In genomic region chr11:98352272-98352990, GRCm38 (mm10) we compare ENCODE assay signal across 25 mouse cellular contexts. TPM values are rescaled to one million over a fixed set of nuclear protein-coding genes. Genes with fewer than 3 reads are reported as not detected.
DNase-seq lines count a peak whose midpoint lies in the region; ATAC-seq and TF ChIP-seq lines count a peak whose summit lies in the region.
"Had no signal": no experiment of that assay in that cellular context is flagged by ENCODE, and none has a peak within 500 bp of the region (broad histone marks: within the 10 kb centered on the region; RNA-seq: fewer than 3 reads in every experiment).

No protein-coding gene starts in this region.

- DNase-seq in lung, adult 18-20 months, result peak; percentile 63 to 76
- DNase-seq in lung, postnatal 10 days, result no peak
- DNase-seq in lung, postnatal 25 days (ENCODE audit: low spot score), result peak; percentile 55
- peak; percentile 61 for DNase-seq in stomach, postnatal 0 days (ENCODE audit: low spot score)
- no peak for DNase-seq in heart, adult 9 months (ENCODE audit: low spot score in 2 of 2)
- no peak for DNase-seq in heart, postnatal 10 days
- DNase-seq: adrenal gland, postnatal 14 days; cerebellum, adult 18-20 months; cerebellum, adult 9-11 months; cerebellum, postnatal 36 days; gastrocnemius, adult 2 months; gastrocnemius, postnatal 25 days; heart, postnatal 14 days had no signal

- WGBS in intestine, postnatal 0 days, result 37% methylated on average over 18 of the region's 18 CpGs
- WGBS in stomach, postnatal 0 days, result 68% methylated on average over 18 of the region's 18 CpGs
- 63% methylated on average over 18 of the region's 18 CpGs for whole genome bisulfite sequencing in liver, embryonic 12.5 days (ENCODE audit: insufficient replicate concordance)

- peak; percentile 46 for ATAC-seq in intestine, postnatal 0 days
- no peak for ATAC-seq in stomach, postnatal 0 days (ENCODE audit: low FRiP score, low TSS enrichment)
- no peak for ATAC-seq in liver, embryonic 12.5 days
- ATAC-seq: activated CD4-positive, CD25-positive, alpha-beta regulatory T cell, adult 4 months; forebrain, embryonic 13.5 days; Patski had no signal

- no peak for TF ChIP-seq EP300 in stomach, postnatal 0 days (optimal IDR thresholded peaks at IDR 0.05)

- no peaks in the 10 kb centered on the region for H3K36me3 ChIP-seq in intestine, postnatal 0 days (ENCODE audit: control insufficient read depth, insufficient read depth)
- no peaks in the 10 kb centered on the region for H3K36me3 ChIP-seq in stomach, postnatal 0 days (ENCODE audit: control insufficient read depth, insufficient read depth, low read length)
- H3K36me3 ChIP-seq in liver, embryonic 12.5 days, result no peaks in the 10 kb centered on the region
- H3K36me3 ChIP-seq: heart, embryonic 10.5 days; hindbrain, embryonic 13.5 days had no signal

- H3K27me3 ChIP-seq in intestine, postnatal 0 days (replicated peaks; ENCODE audit: control insufficient read depth, insufficient read depth, low read length), result peaks cover 8% of the 10 kb centered on the region; the same call in 1 of the 2 replicates
- H3K27me3 ChIP-seq in stomach, postnatal 0 days (ENCODE audit: control insufficient read depth, insufficient read depth, low read length), result peaks cover 3% of the 10 kb centered on the region; the same call in 1 of the 2 replicates
- H3K27me3 ChIP-seq in liver, embryonic 12.5 days (replicated peaks), result peaks cover 80% of the 10 kb centered on the region
- H3K27me3 ChIP-seq: Patski had no signal

- H3K4me1 ChIP-seq in intestine, postnatal 0 days (replicated peaks; ENCODE audit: control insufficient read depth, insufficient read depth, low read length), result peaks cover 7% of the 10 kb centered on the region; the same call in 1 of the 2 replicates
- H3K4me1 ChIP-seq in stomach, postnatal 0 days (replicated peaks; ENCODE audit: control insufficient read depth, insufficient read depth), result peaks cover 8% of the 10 kb centered on the region
- H3K4me1 ChIP-seq in liver, embryonic 12.5 days, result peaks cover 29% of the 10 kb centered on the region

- TF ChIP-seq CTCF in intestine, postnatal 0 days (IDR thresholded peaks at IDR 0.05; ENCODE audit: low read depth), result no peak
- TF ChIP-seq CTCF in stomach, postnatal 0 days (IDR thresholded peaks at IDR 0.05; ENCODE audit: low read depth), result no peak

- H3K27ac ChIP-seq in intestine, postnatal 0 days (ENCODE audit: low read depth, low read length), result peak overlapping the region; percentile 75
- H3K27ac ChIP-seq in stomach, postnatal 0 days (replicated peaks), result no peak overlapping the region
- H3K27ac ChIP-seq in liver, embryonic 12.5 days, result no peak overlapping the region
- H3K27ac ChIP-seq: forebrain, embryonic 13.5 days; gastrocnemius, adult 2 months; heart, embryonic 10.5 days; hindbrain, embryonic 13.5 days had no signal

- no peak overlapping the region for H3K4me3 ChIP-seq in intestine, postnatal 0 days (ENCODE audit: low read depth, low read length)
- no peak overlapping the region for H3K4me3 ChIP-seq in stomach, postnatal 0 days (ENCODE audit: low read depth, low read length)
- no peak overlapping the region for H3K4me3 ChIP-seq in liver, embryonic 12.5 days
- H3K4me3 ChIP-seq: forebrain, embryonic 13.5 days; gastrocnemius, adult 2 months; heart, embryonic 10.5 days; hindbrain, embryonic 13.5 days had no signal

- intact Hi-C loops in heart, postnatal 10 days (cut with DNase I), result no loop called here

- H3K9ac ChIP-seq in intestine, postnatal 0 days (ENCODE audit: low read depth, low read length), result no peak overlapping the region
- no peak overlapping the region for H3K9ac ChIP-seq in stomach, postnatal 0 days (ENCODE audit: low read length)
- H3K9ac ChIP-seq in liver, embryonic 12.5 days, result no peak overlapping the region
- H3K9ac ChIP-seq: forebrain, embryonic 13.5 days; hindbrain, embryonic 13.5 days had no signal

- no peaks in the 10 kb centered on the region for H3K9me3 ChIP-seq in intestine, postnatal 0 days (ENCODE audit: control insufficient read depth)
- H3K9me3 ChIP-seq in stomach, postnatal 0 days (ENCODE audit: control insufficient read depth, low read length), result no peaks in the 10 kb centered on the region
- no peaks in the 10 kb centered on the region for H3K9me3 ChIP-seq in liver, embryonic 12.5 days (replicated peaks)
- H3K9me3 ChIP-seq: forebrain, embryonic 13.5 days; heart, embryonic 10.5 days; hindbrain, embryonic 13.5 days had no signal

- H3K4me2 ChIP-seq in intestine, postnatal 0 days (replicated peaks; ENCODE audit: low read depth), result 0 out of 2 replicates have a peak overlapping the region, but pooled peaks have one; percentile 10
- H3K4me2 ChIP-seq in stomach, postnatal 0 days (replicated peaks; ENCODE audit: low read depth), result no peak overlapping the region
- H3K4me2 ChIP-seq in liver, embryonic 12.5 days, result no peak overlapping the region
- H3K4me2 ChIP-seq: forebrain, embryonic 13.5 days; hindbrain, embryonic 13.5 days had no signal

RNA-seq across cellular contexts. Expression of gene Ppp1r1b, which starts 4.2 kb away (rescaled TPM):
- 99.5 and 102 TPM in 2 replicates for polyA plus RNA-seq in intestine, postnatal 0 days (2015; fragmentation: Nextera tagmentation; extraction: Ambion mirVana)
- 6.9 and 7.0 TPM in 2 replicates for polyA plus RNA-seq in stomach, postnatal 0 days (2015; fragmentation: Nextera tagmentation; extraction: Ambion mirVana)
- 0.10 TPM in 1 of 2 replicates, not detected in the other for polyA plus RNA-seq in liver, embryonic 12.5 days (2016; fragmentation: Nextera tagmentation; extraction: Ambion mirVana)
- 1 to 10 TPM; 2.7 to 4.0 TPM for total RNA-seq in heart, postnatal 10 days (2021)
- total RNA-seq: gastrocnemius, adult 2 months; granulocyte monocyte progenitor cell, adult 5-6 weeks had no signal
- polyA plus RNA-seq: activated CD4-positive, CD25-positive, alpha-beta regulatory T cell, adult 4 months had no signal

RNA-seq across cellular contexts. Expression of gene Stard3, which starts 5.7 kb away (rescaled TPM):
- polyA plus RNA-seq in intestine, postnatal 0 days (2015; fragmentation: Nextera tagmentation; extraction: Ambion mirVana), result 29.0 and 30.1 TPM in 2 replicates
- polyA plus RNA-seq in stomach, postnatal 0 days (2015; fragmentation: Nextera tagmentation; extraction: Ambion mirVana), result 24.9 TPM in 2 replicates
- polyA plus RNA-seq in liver, embryonic 12.5 days (2016; fragmentation: Nextera tagmentation; extraction: Ambion mirVana), result 18.0 and 18.9 TPM in 2 replicates
- 10 to 100 TPM; 23.9 to 24.5 TPM for total RNA-seq in heart, postnatal 10 days (2021)

RNA-seq across cellular contexts. Expression of gene Neurod2, which starts 23.0 kb away (rescaled TPM):
- 0.07 TPM in 1 of 2 replicates, not detected in the other for polyA plus RNA-seq in intestine, postnatal 0 days (2015; fragmentation: Nextera tagmentation; extraction: Ambion mirVana)
- 0.02 and 0.08 TPM in 2 replicates for polyA plus RNA-seq in stomach, postnatal 0 days (2015; fragmentation: Nextera tagmentation; extraction: Ambion mirVana)
- not detected in 2 replicates for polyA plus RNA-seq in liver, embryonic 12.5 days (2016; fragmentation: Nextera tagmentation; extraction: Ambion mirVana)
- not detected for total RNA-seq in heart, postnatal 10 days (2021)
- total RNA-seq: adrenal gland, adult 18-20 months; adrenal gland, postnatal 14 days; CH12.LX; gastrocnemius, adult 2 months; gastrocnemius, postnatal 25 days; granulocyte monocyte progenitor cell, adult 5-6 weeks; heart, postnatal 14 days; hematopoietic stem cell, adult 5-6 weeks had no signal
- polyA plus RNA-seq: activated CD4-positive, CD25-positive, alpha-beta regulatory T cell, adult 4 months; heart, embryonic 10.5 days; heart, embryonic 14.5 days; Patski had no signal

RNA-seq across cellular contexts. Expression of gene Tcap, which starts 31.2 kb away (rescaled TPM):
- 0.44 and 0.69 TPM in 2 replicates for polyA plus RNA-seq in intestine, postnatal 0 days (2015; fragmentation: Nextera tagmentation; extraction: Ambion mirVana)
- 0.13 and 0.38 TPM in 2 replicates for polyA plus RNA-seq in stomach, postnatal 0 days (2015; fragmentation: Nextera tagmentation; extraction: Ambion mirVana)
- not detected in 2 replicates for polyA plus RNA-seq in liver, embryonic 12.5 days (2016; fragmentation: Nextera tagmentation; extraction: Ambion mirVana)
- total RNA-seq in heart, postnatal 10 days (2021), result 100 to 1,000 TPM; 469 to 500 TPM
- total RNA-seq: CH12.LX; granulocyte monocyte progenitor cell, adult 5-6 weeks; hematopoietic stem cell, adult 5-6 weeks had no signal
- polyA plus RNA-seq: activated CD4-positive, CD25-positive, alpha-beta regulatory T cell, adult 4 months; Patski had no signal

RNA-seq across cellular contexts. Expression of gene Pnmt, which starts 33.8 kb away (rescaled TPM):
- polyA plus RNA-seq in intestine, postnatal 0 days (2015; fragmentation: Nextera tagmentation; extraction: Ambion mirVana), result not detected in 2 replicates
- not detected in 2 replicates for polyA plus RNA-seq in stomach, postnatal 0 days (2015; fragmentation: Nextera tagmentation; extraction: Ambion mirVana)
- polyA plus RNA-seq in liver, embryonic 12.5 days (2016; fragmentation: Nextera tagmentation; extraction: Ambion mirVana), result 0.23 TPM in 1 of 2 replicates, not detected in the other
- under 1 TPM in 1 of 2 experiments, not detected in 1; 0.31 TPM for total RNA-seq in heart, postnatal 10 days (2021)
- total RNA-seq: CH12.LX; granulocyte monocyte progenitor cell, adult 5-6 weeks; hematopoietic stem cell, adult 5-6 weeks had no signal
- polyA plus RNA-seq: activated CD4-positive, CD25-positive, alpha-beta regulatory T cell, adult 4 months; forebrain, embryonic 13.5 days; Patski had no signal

Comparison
In these comparisons a context has a peak if more than half of its experiments do, and no peak if none do; other contexts are left out.
1. DNase-seq: peak in lung, adult 18-20 months (2 of 2), lung, postnatal 25 days (single experiment) and stomach, postnatal 0 days (single experiment); none in lung, postnatal 10 days (single experiment), heart, adult 9 months (0 of 2) and heart, postnatal 10 days (0 of 2).
2. RNA of gene Ppp1r1b, which starts 4.2 kb away (polyA plus RNA-seq): 99.5 to 102 TPM in intestine, postnatal 0 days; 6.9 to 7.0 TPM in stomach, postnatal 0 days and 0.10 TPM in liver, embryonic 12.5 days; every median in the first group is over 10 times any median in the second.